Mouse (Mus musculus) CH12.LX (cell line): Measurements from ENCODE around the gene Reck. TPM values are rescaled to one million over a fixed set of nuclear protein-coding genes. Genes with fewer than 3 reads are reported as not detected.

Source experiments
- DNase-seq: peaks from one replicate; pipeline ENCODE4 v3.0.0-alpha.2; 2013; ENCODE audit errors: extremely low read depth
- H3K27ac ChIP-seq: 2 replicates; pipeline ENCODE4 v1.5.1; 2012; ENCODE audit warnings: low read depth, mild to moderate bottlenecking, control low read depth, moderate library complexity; ENCODE audit not compliant: insufficient read depth
- H3K27me3 ChIP-seq: replicated peaks from 2 replicates; pipeline ENCODE3; 2012; ENCODE audit warnings: inconsistent platforms
- H3K36me3 ChIP-seq, 2 experiments: replicated peaks in 1 of 2; 2 replicates each; pipeline versions ENCODE3 to v1.6.1; 2012; ENCODE audit warnings: inconsistent platforms in 1 of 2, low read length in 1 of 2, mild to moderate bottlenecking in 1 of 2, mixed read lengths in 1 of 2, moderate library complexity in 1 of 2; ENCODE audit not compliant: control insufficient read depth in 1 of 2, insufficient read depth in 1 of 2
- H3K4me1 ChIP-seq, 2 experiments: 2 replicates each; pipeline ENCODE4 v1.6.1; 2012; ENCODE audit warnings: inconsistent platforms in 1 of 2, moderate library complexity in 1 of 2; ENCODE audit not compliant: insufficient read depth in 2 of 2, control insufficient read depth in 1 of 2
- H3K4me2 ChIP-seq: 2 replicates; pipeline ENCODE4 v1.6.1; 2012; ENCODE audit warnings: low read depth, mild to moderate bottlenecking, control low read depth; ENCODE audit not compliant: poor library complexity, insufficient read depth, severe bottlenecking
- H3K4me3 ChIP-seq, 3 experiments: fragments of 150-350 bp in 1 of 3; sonication (generic) in 1 of 3; replicated peaks in 1 of 3; 2 replicates each; pipeline versions ENCODE3 to v1.5.1; 2011 to 2012; ENCODE audit warnings: low read depth in 2 of 3, low read length in 2 of 3, mild to moderate bottlenecking in 2 of 3, moderate library complexity in 2 of 3, control low read depth in 1 of 3, improper control_type of control experiment in 1 of 3, inconsistent platforms in 1 of 3, mixed read lengths in 1 of 3; ENCODE audit not compliant: poor library complexity in 1 of 3
- H3K79me2 ChIP-seq: replicated peaks from 2 replicates; pipeline ENCODE4 v1.6.1; 2012; ENCODE audit warnings: mild to moderate bottlenecking, moderate library complexity; ENCODE audit not compliant: control insufficient read depth, poor library complexity, insufficient read depth, severe bottlenecking; ENCODE audit errors: extremely low read depth
- H3K9ac ChIP-seq: 2 replicates; pipeline ENCODE4 v1.6.1; 2012; ENCODE audit warnings: low read depth, mild to moderate bottlenecking, control low read depth, moderate library complexity; ENCODE audit not compliant: insufficient read depth
- H3K9me3 ChIP-seq: replicated peaks from 2 replicates; pipeline ENCODE3; 2012; ENCODE audit warnings: low read length, inconsistent platforms, mixed read lengths
- BHLHE40 ChIP-seq: IDR thresholded peaks from 2 replicates; pipeline ENCODE4 v1.6.1; 2011; ENCODE audit warnings: mild to moderate bottlenecking, low read depth, low read length, improper control_type of control experiment
- CTCF ChIP-seq, 2 experiments: IDR thresholded peaks in 1 of 2; conservative IDR thresholded peaks in 1 of 2; 2 replicates each; pipeline ENCODE4 v1.5.1; 2011 to 2012; ENCODE audit warnings: low read depth in 2 of 2, low read length in 2 of 2, improper control_type of control experiment in 1 of 2, inconsistent platforms in 1 of 2, mild to moderate bottlenecking in 1 of 2, moderate library complexity in 1 of 2
- GABPA ChIP-seq: IDR thresholded peaks from 2 replicates; pipeline ENCODE4 v1.6.1; 2012; ENCODE audit warnings: low read depth, low read length, improper control_type of control experiment, inconsistent platforms; ENCODE audit not compliant: insufficient replicate concordance
- HCFC1 ChIP-seq: IDR thresholded peaks from 2 replicates; pipeline ENCODE4 v1.6.1; 2012; ENCODE audit warnings: low read depth, mild to moderate bottlenecking, inconsistent platforms, low read length, improper control_type of control experiment
- JUN ChIP-seq: IDR thresholded peaks from 2 replicates; pipeline ENCODE4 v1.6.1; 2011; ENCODE audit warnings: low read depth, mild to moderate bottlenecking, low read length, improper control_type of control experiment, moderate library complexity; ENCODE audit not compliant: insufficient read depth
- JUND ChIP-seq: conservative IDR thresholded peaks from 2 replicates; pipeline ENCODE4 v1.6.1; 2011; ENCODE audit warnings: low read depth, low read length, improper control_type of control experiment
- KAT2A ChIP-seq: IDR thresholded peaks from 2 replicates; pipeline ENCODE4 v1.6.1; 2012; ENCODE audit warnings: low read length, improper control_type of control experiment, inconsistent platforms; ENCODE audit not compliant: insufficient replicate concordance
- MAZ ChIP-seq: IDR thresholded peaks from 2 replicates; pipeline ENCODE4 v1.6.1; 2012; ENCODE audit warnings: low read depth, mild to moderate bottlenecking, inconsistent platforms, low read length, improper control_type of control experiment, moderate library complexity
- MEF2A ChIP-seq: IDR thresholded peaks from 2 replicates; pipeline ENCODE4 v1.6.1; 2014; ENCODE audit warnings: low read depth, mild to moderate bottlenecking, inconsistent platforms, low read length, improper control_type of control experiment, borderline replicate concordance
- MYC ChIP-seq: IDR thresholded peaks from 2 replicates; pipeline ENCODE4 v1.6.1; 2011; ENCODE audit warnings: low read depth, mild to moderate bottlenecking, improper control_type of control experiment, low read length
- NELFE ChIP-seq: IDR thresholded peaks from 2 replicates; pipeline ENCODE4 v1.6.1; 2011; ENCODE audit warnings: low read depth, low read length, improper control_type of control experiment
- NRF1 ChIP-seq: IDR thresholded peaks from 2 replicates; pipeline ENCODE4 v1.6.1; 2014; ENCODE audit warnings: low read depth, mild to moderate bottlenecking, inconsistent platforms, low read length, improper control_type of control experiment, moderate library complexity
- RAD21 ChIP-seq: IDR thresholded peaks from 2 replicates; pipeline ENCODE4 v1.6.1; 2011; ENCODE audit warnings: low read depth, mild to moderate bottlenecking, low read length, improper control_type of control experiment, moderate library complexity
- RCOR1 ChIP-seq: conservative IDR thresholded peaks from 2 replicates; pipeline ENCODE4 v1.6.1; 2012; ENCODE audit warnings: low read depth, mild to moderate bottlenecking, inconsistent platforms, low read length, improper control_type of control experiment
- SMC3 ChIP-seq: IDR thresholded peaks from 2 replicates; pipeline ENCODE4 v1.6.1; 2011; ENCODE audit warnings: low read depth, low read length, improper control_type of control experiment
- UBTF ChIP-seq: IDR thresholded peaks from 2 replicates; pipeline ENCODE4 v1.6.1; 2012; ENCODE audit warnings: low read depth, mild to moderate bottlenecking, inconsistent platforms, low read length, improper control_type of control experiment, moderate library complexity
- USF1 ChIP-seq: IDR thresholded peaks from 2 replicates; pipeline ENCODE4 v1.6.1; 2014; ENCODE audit warnings: low read depth, mild to moderate bottlenecking, inconsistent platforms, low read length, improper control_type of control experiment
- USF2 ChIP-seq: conservative IDR thresholded peaks from 2 replicates; pipeline ENCODE4 v1.6.1; 2011; ENCODE audit warnings: low read depth, low read length, improper control_type of control experiment
- ZC3H11A ChIP-seq: IDR thresholded peaks from 2 replicates; pipeline ENCODE4 v1.6.1; 2012; ENCODE audit warnings: low read depth, mild to moderate bottlenecking, inconsistent platforms, low read length, improper control_type of control experiment
- ZKSCAN1 ChIP-seq: IDR thresholded peaks from 2 replicates; pipeline ENCODE4 v1.6.1; 2012; ENCODE audit warnings: low read depth, inconsistent platforms, low read length, improper control_type of control experiment, borderline replicate concordance
- ZMIZ1 ChIP-seq: IDR thresholded peaks from 2 replicates; pipeline ENCODE4 v1.6.1; 2012; ENCODE audit warnings: low read depth, mild to moderate bottlenecking, inconsistent platforms, low read length, improper control_type of control experiment
- ZNF384 ChIP-seq: IDR thresholded peaks from 2 replicates; pipeline ENCODE4 v1.6.1; 2012; ENCODE audit warnings: low read depth, low read length, improper control_type of control experiment, inconsistent platforms
- dilution Hi-C: fragments of 300-500 bp; cut with MboI; formaldehyde crosslinking; loops from 2 replicates; pipeline ENCODE4 v1.14.3; 2020; ENCODE audit warnings: low sequenced_read_pairs; ENCODE audit not compliant: extremely low pct_unique_long_range_greater_than_20kb, extremely low pct_ligation_motif_present
- in situ Hi-C: fragments of 300-500 bp; cut with MboI; formaldehyde crosslinking; loops from 3 replicates; pipeline ENCODE4 v1.14.3; 2019; ENCODE audit warnings: low sequenced_read_pairs, low pct_ligation_motif_present, low pct_unique_long_range_greater_than_20kb, mixed read lengths
- polyA plus RNA-seq: library from polyadenylated mRNA; unstranded; fragments of >175 nt; gene quantifications from 2 replicates; pipeline ENCODE4 v1.2.1, GENCODE M21; 2012; ENCODE audit warnings: low read depth; ENCODE audit not compliant: insufficient read length
- total RNA-seq, 2 experiments: library from RNA; depleted of rRNA; stranded (reverse); fragments of 300-350 nt in 1 of 2; fragments of >200 nt in 1 of 2; gene quantifications; 2 replicates each; pipeline ENCODE4 v1.2.3; 2012 to 2014

Gene Reck
- total and polyA plus RNA-seq, 3 experiments, result 0.44 to 1.8 (median 0.68) TPM

DNA sequence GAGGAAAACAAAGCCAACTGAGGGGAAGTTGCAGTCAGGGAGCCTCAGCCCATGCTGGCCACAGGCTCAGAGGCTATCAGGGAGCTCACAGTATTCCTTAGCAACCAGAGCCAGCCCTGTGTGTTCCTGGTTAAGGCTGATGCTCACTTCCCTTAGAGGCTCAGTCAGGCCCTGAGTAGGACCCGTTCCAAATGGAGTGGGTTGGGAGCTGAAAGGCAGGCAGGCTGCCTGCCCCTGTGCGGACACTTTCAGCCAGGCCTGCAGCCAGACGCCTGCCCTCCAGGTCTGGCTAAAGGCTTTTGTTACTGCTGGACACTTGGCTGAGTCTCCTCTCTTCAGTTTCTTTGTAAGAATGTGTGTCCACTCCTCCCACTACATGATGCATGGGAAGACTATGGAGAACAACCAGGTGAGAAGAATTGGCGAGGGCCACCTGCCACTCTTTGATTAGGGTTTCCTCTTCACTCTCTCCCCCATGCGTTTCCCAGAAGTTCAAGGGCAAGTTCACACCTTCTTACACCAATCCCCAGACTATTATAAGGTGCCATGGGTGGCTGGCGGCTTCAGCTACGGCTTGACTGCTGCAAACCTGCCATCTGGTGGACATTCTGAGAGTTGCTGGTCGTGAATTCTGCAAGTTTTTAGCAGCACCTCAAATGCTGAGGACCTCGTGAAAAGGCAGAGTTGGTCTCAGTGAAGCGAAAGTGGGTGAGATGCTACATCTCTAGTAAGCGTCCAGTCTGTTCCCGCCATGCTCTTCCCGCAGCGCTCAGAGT lies 14.4 kb upstream of the Reck start:
- Histone ChIP-seq H3K4me3 (no peak overlapping the region), H3K27me3 (peaks cover 27% of the 10 kb centered on the region), H3K4me2 (0 out of 2 replicates have a peak overlapping the region, but pooled peaks have one; percentile 24), H3K4me1 (peaks cover 0 to 3% of the 10 kb centered on the region in 2 experiments; a peak in 1 of 4 replicates), H3K9me3 (no peaks in the 10 kb centered on the region), H3K36me3 (no peaks in the 10 kb centered on the region), H3K27ac (no peak overlapping the region), H3K9ac (no peak overlapping the region), H3K79me2 (no peaks in the 10 kb centered on the region)
- TF ChIP-seq RAD21 (peak; percentile 87), USF2 (no peak), SMC3 (peak; percentile 96), ZC3H11A (peak; percentile 53), CTCF (conservative IDR thresholded peaks at IDR 0.05 in 1 of 2, IDR thresholded peaks at IDR 0.05 in 1 of 2; ENCODE audit: low read depth in 2 of 2, low read length in 2 of 2) (peak; percentile 55 to 92)
- dilution Hi-C loops, result no loop called here
- in situ Hi-C loops, result no loop called here
- peak; percentile 58 for DNase-seq

DNA sequence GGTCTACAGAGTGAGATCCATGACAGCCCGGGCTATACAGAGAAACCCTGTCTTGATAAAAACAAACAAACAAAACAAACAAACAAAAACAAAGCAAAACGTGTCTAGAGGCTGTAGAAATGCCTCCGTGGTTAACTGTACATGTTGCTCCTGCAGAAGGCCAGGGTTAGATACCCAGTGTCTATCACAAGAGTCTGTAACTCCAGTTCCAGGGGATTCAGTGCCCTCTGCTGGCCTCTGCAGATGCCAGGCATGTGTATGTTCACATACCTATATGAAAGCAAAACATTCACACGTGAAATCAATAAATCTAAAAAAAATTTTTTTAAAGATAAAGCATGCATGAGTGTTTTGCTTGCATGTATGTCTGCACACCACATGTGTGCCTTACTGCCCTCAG lies 12.0 kb upstream of the Reck start:
- DNase-seq, result no peak
- H3K4me3 ChIP-seq, result no peak overlapping the region
- H3K79me2 ChIP-seq, result no peaks in the 10 kb centered on the region
- H3K4me2 ChIP-seq, result no peak overlapping the region
- peaks cover 24% of the 10 kb centered on the region for H3K27me3 ChIP-seq
- TF ChIP-seq CTCF (conservative IDR thresholded peaks at IDR 0.05 in 1 of 2, IDR thresholded peaks at IDR 0.05 in 1 of 2; ENCODE audit: low read depth in 2 of 2, low read length in 2 of 2) (peak in 1 of 2 experiments; percentile 58; a peak in 2 of 4 replicates), MAZ (no peak), RAD21 (peak; percentile 38), ZMIZ1 (no peak), ZKSCAN1 (no peak), GABPA (no peak), SMC3 (peak; percentile 36), KAT2A (no peak)
- TF ChIP-seq, all 38 proteins: peak for 3
- H3K9me3 ChIP-seq, result peaks cover 7% of the 10 kb centered on the region
- in situ Hi-C loops, result no loop called here
- dilution Hi-C loops, result no loop called here
- H3K9ac ChIP-seq, result no peak overlapping the region
- H3K36me3 ChIP-seq, result no peaks in the 10 kb centered on the region
- peaks cover 0 to 3% of the 10 kb centered on the region in 2 experiments; a peak in 1 of 4 replicates for H3K4me1 ChIP-seq
- H3K27ac ChIP-seq, result no peak overlapping the region

DNA sequence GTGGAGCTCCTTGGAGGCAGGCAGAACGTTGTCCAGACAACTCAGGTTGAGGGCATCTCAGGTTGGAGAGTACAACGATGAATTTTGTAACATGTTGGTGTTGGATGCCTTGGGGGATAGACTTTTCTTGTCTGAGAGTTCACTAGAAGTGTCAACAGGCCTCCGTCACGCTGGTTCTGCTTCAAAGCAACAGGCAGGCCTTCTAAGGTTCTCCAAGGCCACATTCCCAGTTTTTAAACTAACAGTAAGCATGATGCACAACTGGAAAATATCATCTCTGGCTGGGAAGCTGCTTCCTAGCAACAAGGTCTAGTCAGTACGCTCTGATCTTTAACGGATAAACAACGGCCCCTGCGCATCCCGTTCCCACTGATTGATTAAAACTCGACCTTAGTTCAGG lies 5.5 kb upstream of the Reck start:
- in situ Hi-C loops (no loop called here), dilution Hi-C loops (no loop called here)
- H3K79me2 ChIP-seq, result no peaks in the 10 kb centered on the region
- no peak for DNase-seq
- H3K9me3 ChIP-seq, result peaks cover 18% of the 10 kb centered on the region
- H3K4me3 ChIP-seq, result no peak overlapping the region
- H3K4me1 ChIP-seq, result peaks cover 0 to under 1% of the 10 kb centered on the region in 2 experiments; a peak in 2 of 4 replicates
- H3K36me3 ChIP-seq, result no peaks in the 10 kb centered on the region
- no peak overlapping the region for H3K9ac ChIP-seq
- H3K27me3 ChIP-seq, result peaks cover 49% of the 10 kb centered on the region
- H3K4me2 ChIP-seq, result no peak overlapping the region
- H3K27ac ChIP-seq, result no peak overlapping the region
- TF ChIP-seq ZNF384 (no peak), KAT2A (no peak), HCFC1 (no peak), NRF1 (no peak), NELFE (no peak), MAZ (no peak), USF1 (no peak), JUND (no peak), MEF2A (no peak), BHLHE40 (no peak), RAD21 (no peak), UBTF (no peak), RCOR1 (no peak), CTCF (conservative IDR thresholded peaks at IDR 0.05 in 1 of 2, IDR thresholded peaks at IDR 0.05 in 1 of 2; ENCODE audit: low read depth in 2 of 2, low read length in 2 of 2) (no peak), JUN (no peak), MYC (no peak)
